Mouse (Mus musculus) spleen, embryonic (tissue): ENCODE data around the gene Lmntd1.

Experiments used
- CTCF ChIA-PET: fragments of 350-600 bp; sonication (Branson Sonifier 250); formaldehyde crosslinking; loops from one replicate; lab custom pipeline; 2022; lab: Charles Lee

Gene Lmntd1

GRCm38 (mm10) chr6:145488251-145488650 lies 125.9 kb downstream of the Lmntd1 start:
- CTCF ChIA-PET: no interaction called here

GRCm38 (mm10) chr6:145485986-145486605 lies 128.0 kb downstream of the Lmntd1 start:
- CTCF ChIA-PET: no interaction called here

- CTCF ChIA-PET: interaction anchor here (0.5 kb wide), 1 partner anchor 469 kb away, joined by 4 read pairs; no protein-coding TSS in a partner anchor
Observed at GRCm38 (mm10) chr6:145483318-145483674, 130.8 kb downstream of the Lmntd1 start.

GRCm38 (mm10) chr6:145482656-145483317 lies 131.3 kb downstream of the Lmntd1 start:
- CTCF ChIA-PET: interaction anchor here (0.5 kb wide), 1 partner anchor 468 kb away, joined by 4 read pairs; no protein-coding TSS in a partner anchor

GRCm38 (mm10) chr6:145481938-145482337 lies 132.2 kb downstream of the Lmntd1 start:
- CTCF ChIA-PET: no interaction called here

- CTCF ChIA-PET: no interaction called here
Observed at GRCm38 (mm10) chr6:145478821-145479271, 135.3 kb downstream of the Lmntd1 start.

GRCm38 (mm10) chr6:145477367-145477905 lies 136.7 kb downstream of the Lmntd1 start:
- CTCF ChIA-PET: no interaction called here

- CTCF ChIA-PET: no interaction called here
Observed at GRCm38 (mm10) chr6:145471638-145472247, 142.4 kb downstream of the Lmntd1 start.

- CTCF ChIA-PET: no interaction called here
Observed at GRCm38 (mm10) chr6:145469260-145469943, 144.7 kb downstream of the Lmntd1 start.

GRCm38 (mm10) chr6:145464027-145464426 lies 150.1 kb downstream of the Lmntd1 start:
- CTCF ChIA-PET: no interaction called here

GRCm38 (mm10) chr6:145462677-145463245 lies 151.4 kb downstream of the Lmntd1 start:
- CTCF ChIA-PET: no interaction called here

GRCm38 (mm10) chr6:145457066-145457465 lies 157.1 kb downstream of the Lmntd1 start:
- CTCF ChIA-PET: interaction anchor here (0.7 kb wide), 1 partner anchor 338 kb away, joined by 3 read pairs; no protein-coding TSS in a partner anchor

- CTCF ChIA-PET: no interaction called here
Observed at GRCm38 (mm10) chr6:145450628-145451403, 163.3 kb downstream of the Lmntd1 start.

GRCm38 (mm10) chr6:145448361-145448760 lies 165.8 kb downstream of the Lmntd1 start:
- CTCF ChIA-PET: interaction anchor here (0.6 kb wide), 1 partner anchor 56 kb away, joined by 4 read pairs; no protein-coding TSS in a partner anchor

GRCm38 (mm10) chr6:145445811-145446500 lies 168.2 kb downstream of the Lmntd1 start:
- CTCF ChIA-PET: no interaction called here

GRCm38 (mm10) chr6:145445380-145445779 lies 168.7 kb downstream of the Lmntd1 start:
- CTCF ChIA-PET: no interaction called here

GRCm38 (mm10) chr6:145442786-145443185 lies 171.3 kb downstream of the Lmntd1 start:
- CTCF ChIA-PET: no interaction called here

GRCm38 (mm10) chr6:145441416-145442110 lies 172.6 kb downstream of the Lmntd1 start:
- CTCF ChIA-PET: no interaction called here

GRCm38 (mm10) chr6:145438851-145439250 lies 175.3 kb downstream of the Lmntd1 start:
- CTCF ChIA-PET: no interaction called here
